Mouse (Mus musculus) thymus, postnatal 36 days (tissue): ENCODE results near the gene Prkag3.

Source experiments
- DNase-seq, 2 experiments: peaks; one replicate each; pipeline ENCODE4 v3.0.0; 2022; ENCODE audit warnings: mixed read lengths in 2 of 2

Gene Prkag3

DNA sequence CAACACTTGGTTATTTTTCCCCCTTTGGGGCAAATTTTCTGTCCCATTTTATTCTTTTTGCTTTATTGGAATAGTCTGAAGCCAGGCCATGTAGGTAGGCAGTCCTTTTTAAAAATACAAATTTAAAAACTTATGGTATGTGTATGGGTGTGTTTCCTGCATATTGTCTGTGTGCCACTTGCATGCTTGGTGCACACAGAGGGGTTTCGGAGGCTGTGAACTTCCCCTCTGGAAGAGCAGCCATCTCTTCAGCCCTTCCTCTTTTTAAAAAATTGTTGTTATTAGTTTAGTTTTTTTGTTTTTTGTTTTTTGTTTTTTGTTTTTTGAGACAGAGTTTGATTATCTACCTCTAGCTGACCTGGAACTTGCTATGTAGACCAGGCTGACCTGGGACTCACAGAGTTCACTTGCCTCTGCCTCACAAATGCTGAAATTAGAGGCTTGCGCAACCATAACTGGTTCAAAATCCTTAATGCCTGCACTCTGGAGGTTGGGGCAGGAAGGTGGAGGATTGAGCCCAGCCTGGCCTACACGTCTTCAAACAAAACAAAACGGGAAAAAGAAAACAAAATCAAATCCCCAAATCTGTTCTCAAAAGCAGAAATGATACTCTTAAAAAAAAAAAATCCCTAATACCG is 36.4 kb downstream of the Prkag3 start:
- DNase-seq = no peak

DNA sequence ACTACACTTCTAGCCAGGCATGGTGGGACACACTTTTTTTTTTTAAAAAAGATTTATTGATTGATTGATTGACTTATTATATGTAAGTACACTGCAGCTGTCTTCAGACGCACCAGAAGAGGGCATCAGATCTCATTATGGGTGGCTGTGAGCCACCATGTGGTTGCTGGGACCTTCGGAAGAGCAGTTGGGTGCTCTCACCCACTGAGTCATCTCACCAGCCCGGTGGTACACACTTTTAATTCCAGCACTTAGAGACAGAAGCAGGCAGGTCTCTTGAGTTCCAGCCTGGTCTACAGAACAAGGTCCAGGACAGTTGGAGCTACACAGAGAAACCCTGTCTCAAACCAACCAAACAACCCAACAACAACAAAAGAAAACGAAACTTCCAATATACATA is 37.0 kb downstream of the Prkag3 start:
- no peak for DNase-seq

DNA sequence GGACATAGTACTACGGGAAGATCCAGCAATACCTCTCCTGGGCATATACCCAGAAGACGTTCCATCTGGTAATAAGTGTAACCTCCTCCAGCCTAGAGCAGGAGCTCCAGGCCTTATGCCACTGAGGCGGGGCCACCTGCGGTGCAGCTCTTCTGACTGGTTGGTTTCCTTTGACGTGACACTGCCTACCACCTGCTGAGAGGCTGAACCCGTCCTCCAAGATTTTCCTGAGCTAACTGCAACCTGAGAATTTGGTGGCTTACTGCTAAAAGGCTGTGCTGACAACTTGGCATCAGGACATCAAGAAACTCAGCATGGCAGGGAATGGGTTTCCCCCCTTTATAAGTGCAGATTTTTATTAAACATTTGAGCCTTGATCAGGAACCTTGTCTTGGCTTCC is 39.5 kb downstream of the Prkag3 start:
- no peak for DNase-seq

DNA sequence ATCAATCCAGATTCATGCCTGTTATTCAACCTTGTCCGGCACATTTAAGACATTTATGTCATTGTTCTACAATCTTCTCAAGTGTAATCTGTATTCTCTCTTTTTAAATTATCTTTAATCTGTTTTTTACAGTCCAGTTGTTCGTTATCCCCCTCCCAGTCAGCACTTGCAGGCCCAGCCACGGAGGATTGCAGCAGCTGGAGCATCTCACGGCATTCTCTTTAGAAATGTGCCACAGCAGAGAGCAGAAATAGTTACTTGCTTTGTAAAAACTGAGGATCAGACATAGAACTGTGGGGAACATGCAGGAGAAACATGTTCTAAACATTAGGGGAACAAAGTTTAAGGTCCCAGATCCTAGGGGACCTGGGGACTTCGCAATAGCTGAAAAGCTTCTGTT is 44.0 kb downstream of the Prkag3 start:
- no peak for DNase-seq

DNA sequence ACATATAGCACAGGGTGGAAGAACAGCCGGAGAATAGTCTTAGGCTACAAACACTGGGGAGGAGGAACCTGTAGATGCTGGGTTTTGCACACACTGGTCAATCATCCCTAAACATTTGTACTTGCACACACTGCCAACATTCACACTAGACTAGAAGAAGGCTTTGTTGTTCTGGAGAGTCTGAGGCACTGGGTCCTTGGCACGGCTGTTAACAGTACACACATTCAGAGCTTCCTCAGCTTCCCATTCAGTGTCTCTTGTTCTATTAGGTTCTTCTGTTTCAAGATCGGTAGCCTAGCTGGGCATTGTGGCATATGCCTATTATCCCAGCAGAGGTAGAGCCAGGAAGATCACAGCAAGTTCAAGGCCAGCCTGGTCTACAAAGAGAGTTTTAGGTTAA is 44.9 kb downstream of the Prkag3 start:
- no peak for DNase-seq

DNA sequence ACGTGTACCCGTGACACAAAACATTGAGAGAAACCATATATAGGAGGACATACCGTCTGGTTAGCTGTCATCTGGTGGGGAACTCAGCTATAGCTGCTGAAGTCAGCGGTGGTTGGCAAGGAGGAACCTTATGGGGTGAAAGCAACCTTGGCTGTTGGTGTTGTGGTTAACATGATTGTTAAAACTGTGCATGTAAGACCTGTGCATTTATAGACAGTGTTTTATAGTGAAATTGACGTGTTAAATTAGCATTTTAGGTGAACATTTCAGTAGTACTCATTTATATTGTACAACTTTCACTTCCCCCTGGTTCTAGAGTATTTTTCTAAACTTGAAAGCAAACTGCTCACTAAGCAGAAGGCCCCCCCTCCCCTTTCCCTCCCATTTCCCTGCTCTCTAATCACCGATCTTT is 46.9 kb downstream of the Prkag3 start:
- DNase-seq = no peak

DNA sequence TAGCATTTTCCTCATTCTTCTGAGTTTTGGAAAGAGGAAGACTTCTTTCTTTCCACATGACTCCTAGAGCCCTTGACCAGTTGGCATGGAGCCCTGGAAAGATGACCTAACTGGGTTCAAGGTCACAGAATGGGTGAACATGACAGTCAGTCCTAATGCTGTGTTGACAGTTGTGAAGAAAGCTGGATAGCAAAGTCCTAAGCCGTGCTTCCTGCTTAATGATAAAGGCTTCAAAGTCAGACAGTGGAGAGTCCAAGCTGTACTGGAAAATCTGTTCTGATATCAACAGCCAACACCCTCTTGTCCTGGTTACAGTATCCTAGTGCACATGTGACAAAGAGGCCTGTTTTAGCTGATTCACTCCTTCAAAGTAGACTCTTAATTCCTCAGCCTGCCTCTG is 50.2 kb downstream of the Prkag3 start:
- no peak for DNase-seq

DNA sequence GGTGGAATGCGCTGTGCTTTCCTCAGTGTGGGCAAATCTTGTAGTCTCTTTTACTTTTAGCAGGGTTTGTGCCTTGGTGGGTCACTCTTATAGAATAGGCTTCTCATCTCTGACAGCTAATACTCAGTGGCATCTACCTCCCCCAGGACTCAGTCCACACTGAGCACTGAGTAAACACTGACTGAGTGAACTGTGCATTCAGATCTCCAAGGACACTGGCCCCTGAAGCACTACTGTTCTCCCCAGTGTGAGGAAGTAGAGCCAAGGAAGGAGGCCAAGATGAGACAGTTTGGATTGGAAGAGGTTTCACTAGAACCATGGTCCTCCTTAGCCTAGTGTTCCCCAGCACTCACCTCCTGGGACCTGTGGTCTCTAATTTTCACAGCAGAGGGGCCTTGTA is 50.7 kb downstream of the Prkag3 start:
- no peak for DNase-seq

DNA sequence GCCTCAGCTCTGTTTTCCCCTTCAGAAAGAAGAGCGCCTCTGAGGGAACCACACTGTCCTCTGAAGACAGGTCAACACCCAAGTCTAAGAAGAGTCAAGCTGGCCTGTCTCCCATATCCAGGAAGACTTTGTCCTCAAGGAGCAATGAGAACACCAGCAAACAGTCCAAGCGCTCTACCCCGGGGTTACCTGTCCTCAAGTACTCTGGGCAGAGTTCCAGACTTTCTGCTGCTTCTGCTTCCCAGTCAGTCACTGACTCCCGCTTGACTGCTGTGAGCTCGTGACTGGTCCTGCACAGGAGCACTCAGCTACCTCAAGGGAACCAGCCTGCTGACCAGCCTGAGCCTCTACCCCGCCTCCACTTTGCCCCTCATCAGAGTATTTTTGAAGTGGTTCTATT is 51.6 kb downstream of the Prkag3 start:
- no peak for DNase-seq

DNA sequence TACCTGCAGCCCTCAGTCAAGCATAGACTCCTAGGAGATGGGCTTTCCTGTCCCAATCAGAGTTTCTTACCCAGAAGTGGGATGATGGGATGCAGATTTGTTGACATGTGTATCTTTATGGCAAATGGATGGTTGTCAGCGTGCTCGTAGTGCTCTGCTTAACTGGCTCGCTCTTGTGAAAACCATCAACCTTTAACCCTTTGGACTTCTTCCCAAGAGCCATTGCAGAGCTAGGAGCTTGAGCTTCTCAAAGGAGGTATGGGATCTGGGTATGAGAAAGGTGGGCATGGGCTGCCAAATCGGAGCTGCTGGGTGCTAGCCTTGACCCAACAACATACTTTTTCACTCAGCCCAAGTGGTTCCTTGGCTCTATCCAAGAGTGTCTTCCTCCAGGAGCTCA is 53.2 kb downstream of the Prkag3 start:
- DNase-seq = no peak

DNA sequence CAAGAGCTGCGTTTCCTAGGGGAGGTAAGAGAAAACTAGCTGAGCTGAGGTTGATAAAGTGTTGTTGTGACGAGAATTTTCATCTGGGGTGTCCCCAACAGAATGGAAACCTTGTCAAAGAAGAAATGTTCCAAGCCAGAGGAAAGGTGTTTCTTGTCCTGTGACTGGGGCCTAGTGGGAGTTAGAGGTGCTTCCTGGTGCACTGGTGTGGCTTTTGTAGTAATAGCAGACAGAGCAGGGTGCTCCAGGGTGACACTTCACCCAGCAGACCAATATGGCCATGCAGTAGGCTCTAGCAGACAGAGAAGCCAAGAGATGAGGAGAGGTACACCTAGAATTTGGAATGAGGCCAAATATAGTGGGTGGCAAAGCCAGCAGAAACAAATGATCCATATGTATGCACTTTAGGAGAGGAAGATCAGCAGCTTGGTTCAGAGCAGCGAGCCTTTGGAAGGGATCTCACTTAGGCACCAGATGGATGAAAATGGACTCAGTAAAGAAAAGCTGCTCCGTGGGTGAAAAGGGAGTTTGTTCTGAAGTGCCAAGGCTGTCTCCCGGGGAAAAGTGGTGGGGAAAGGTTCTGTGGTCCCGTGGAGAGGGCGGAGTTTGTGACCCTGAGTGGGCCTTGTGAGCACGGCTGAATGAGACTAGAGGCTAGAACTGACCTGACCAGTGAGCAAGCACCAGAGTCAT is 55.0 kb downstream of the Prkag3 start:
- no peak for DNase-seq
